In the genomic region with DNA sequence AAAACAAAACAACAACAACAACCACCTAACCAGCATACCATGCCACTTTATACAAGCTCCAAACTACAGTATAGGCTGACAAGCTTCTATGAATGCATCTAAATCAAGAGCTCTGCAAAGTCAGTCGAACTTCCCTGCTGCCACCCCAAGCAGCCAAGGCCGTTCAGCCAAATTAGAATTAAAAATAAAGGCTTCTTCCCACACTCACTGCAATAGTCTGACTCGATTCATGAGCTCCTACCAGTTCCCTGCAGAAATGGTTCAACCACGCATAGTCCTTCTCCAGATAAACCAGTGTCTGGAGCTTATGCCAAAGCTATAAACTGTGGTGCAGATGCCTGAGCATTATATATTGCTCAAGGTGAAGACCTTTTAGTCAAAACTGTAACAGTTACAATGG, we compare ENCODE assay signal across 28 mouse cellular contexts.
DNase-seq lines count a peak whose midpoint lies in the region; TF ChIP-seq lines count a peak whose summit lies in the region.
"Had no signal": no experiment of that assay in that cellular context is flagged by ENCODE, and none has a peak within 500 bp of the region (broad histone marks: within the 10 kb centered on the region; RNA-seq: fewer than 3 reads in every experiment).

No protein-coding gene starts in this region.

- peak; percentile 37 to 63 for DNase-seq in frontal cortex, adult 2 months (ENCODE audit: extremely low spot score in 1 of 2, low spot score in 1 of 2)
- no peak for DNase-seq in frontal cortex, postnatal 14 days (ENCODE audit: low spot score in 2 of 2)
- DNase-seq in left cerebral cortex, adult 18-20 months (ENCODE audit: low spot score in 2 of 2), result peak; percentile 18 to 43
- DNase-seq in left cerebral cortex, postnatal 4 days, result no peak
- DNase-seq in right cerebral cortex, adult 18-20 months, result peak; percentile 25
- DNase-seq in right cerebral cortex, postnatal 4 days, result no peak
- DNase-seq: adrenal gland, postnatal 10 days; adrenal gland, postnatal 36 days; B cell, adult 2 months; cerebellum, adult 11 months; cerebellum, adult 2 months; cerebellum, adult 9-11 months; cerebellum, postnatal 25 days; embryo, embryonic 11 days; gastrocnemius, postnatal 25 days; heart, adult 18-20 months; heart, postnatal 10 days; heart, postnatal 36 days had no signal

- TF ChIP-seq CTCF in cortical plate, adult 2 months (IDR thresholded peaks at IDR 0.05; ENCODE audit: extremely low read depth, insufficient read depth, low read length), result no peak

- no peak for TF ChIP-seq POLR2A in cortical plate, adult 2 months (IDR thresholded peaks at IDR 0.05; ENCODE audit: extremely low read depth, insufficient read depth, low read length)

- H3K4me3 ChIP-seq in cortical plate, adult 2 months (ENCODE audit: insufficient read depth, low read length), result no peak overlapping the region
- H3K4me3 ChIP-seq: embryonic facial prominence, embryonic 10.5 days; embryonic facial prominence, embryonic 13.5 days; erythroblast, embryonic 14.5 days; forebrain, embryonic 12.5 days; forebrain, embryonic 15.5 days; heart, embryonic 12.5 days; heart, embryonic 15.5 days; hindbrain, embryonic 10.5 days; hindbrain, embryonic 13.5 days had no signal

- intact Hi-C loops in left cerebral cortex, postnatal 4 days (cut with DNase I), result no loop called here

- peak overlapping the region; percentile 28; the same call in 1 of the 2 replicates for H3K27ac ChIP-seq in cortical plate, adult 2 months (ENCODE audit: insufficient read depth, low read length)
- H3K27ac ChIP-seq: embryonic facial prominence, embryonic 10.5 days; embryonic facial prominence, embryonic 13.5 days; forebrain, embryonic 12.5 days; forebrain, embryonic 15.5 days; heart, embryonic 15.5 days; hindbrain, embryonic 10.5 days; hindbrain, embryonic 13.5 days had no signal

- no peaks in the 10 kb centered on the region; the same call in 1 of the 2 replicates for H3K4me1 ChIP-seq in cortical plate, adult 2 months (ENCODE audit: control insufficient read depth, insufficient read depth, low read length)
- H3K4me1 ChIP-seq: embryonic facial prominence, embryonic 10.5 days; embryonic facial prominence, embryonic 13.5 days; forebrain, embryonic 12.5 days; forebrain, embryonic 15.5 days; heart, embryonic 12.5 days; heart, embryonic 15.5 days; hindbrain, embryonic 10.5 days; hindbrain, embryonic 13.5 days had no signal

Comparison
In these comparisons a context has a peak if more than half of its experiments do, and no peak if none do; other contexts are left out.
1. DNase-seq: peak in frontal cortex, adult 2 months (2 of 2), left cerebral cortex, adult 18-20 months (2 of 2) and right cerebral cortex, adult 18-20 months (single experiment); none in frontal cortex, postnatal 14 days (0 of 2), left cerebral cortex, postnatal 4 days (single experiment) and right cerebral cortex, postnatal 4 days (single experiment).